Mouse (Mus musculus): Measurements from ENCODE around the gene Mup10. TPM values are rescaled to one million over a fixed set of nuclear protein-coding genes. Genes with fewer than 3 reads are reported as not detected.
"Not testable (repeated sequence)": the region's sequence is repeated elsewhere in the genome, so short reads cannot be mapped to it uniquely, and the experiment has no call there.

Gene Mup10
- not detected in 2 replicates for polyA plus RNA-seq (2014; fragmentation: Nextera tagmentation; extraction: Ambion mirVana)

DNA sequence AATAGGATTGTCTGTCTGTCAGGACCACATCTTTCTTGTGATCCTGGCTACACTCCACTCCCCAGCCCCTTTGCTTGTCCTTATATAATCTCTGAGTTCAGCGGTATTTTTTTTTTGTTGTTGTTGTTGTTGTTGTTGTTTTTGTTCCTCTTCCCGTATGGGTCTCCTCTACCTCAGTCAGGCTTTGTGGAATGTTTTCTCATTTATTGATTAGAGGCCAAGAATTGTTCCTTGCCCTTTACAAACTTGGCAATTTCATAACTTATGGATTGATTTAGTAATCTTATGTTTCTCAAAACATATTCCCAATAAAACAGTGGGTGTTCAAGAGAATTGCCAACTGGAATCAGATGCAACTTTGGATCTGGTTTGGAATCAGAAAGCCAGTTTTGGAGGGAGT lies at the start of gene Mup10:
Gene Mup10, minus strand, starts transcription at position 101 of the 400 bp plus-strand sequence.
- H3K4me1 ChIP-seq (ENCODE audit: control insufficient read depth, insufficient read depth, low read length); H3K27ac ChIP-seq (ENCODE audit: low read depth, low read length); ATAC-seq (ENCODE audit: low read depth); H3K4me3 ChIP-seq (ENCODE audit: low read depth, low read length); H3K9ac ChIP-seq (replicated peaks; ENCODE audit: low read depth, low read length); H3K4me2 ChIP-seq (ENCODE audit: low read depth, low read length); H3K27me3 ChIP-seq (ENCODE audit: control insufficient read depth, insufficient read depth, low read length); H3K9me3 ChIP-seq (ENCODE audit: control insufficient read depth, low read length); H3K36me3 ChIP-seq (ENCODE audit: control insufficient read depth, insufficient read depth, low read length): not testable (repeated sequence)
- WGBS = 89% methylated on average over 2 of the region's 2 CpGs

Other genes with a start within 250 kb of the Mup10 start
- gene Mup9, start 160.2 kb downstream of the Mup10 start, polyA plus RNA-seq (2014; fragmentation: Nextera tagmentation; extraction: Ambion mirVana) = not detected in 2 replicates
- gene Mup1, start 80.2 kb downstream of the Mup10 start, polyA plus RNA-seq (2014; fragmentation: Nextera tagmentation; extraction: Ambion mirVana) = not detected in 2 replicates
- gene Mup11, start 80.2 kb upstream of the Mup10 start, polyA plus RNA-seq (2014; fragmentation: Nextera tagmentation; extraction: Ambion mirVana) = not detected in 2 replicates
- not detected in 2 replicates for gene Mup12, start 159.1 kb upstream of the Mup10 start, polyA plus RNA-seq (2014; fragmentation: Nextera tagmentation; extraction: Ambion mirVana)
- not detected in 2 replicates for gene Mup22, start 239.3 kb upstream of the Mup10 start, polyA plus RNA-seq (2014; fragmentation: Nextera tagmentation; extraction: Ambion mirVana)

All from neural tube, embryonic 14.5 days (tissue).